Mouse (Mus musculus) testis, adult 2 months (tissue): ENCODE data around the gene Tspan9.

Experiments used
- CTCF ChIP-seq: fragments of 200-500 bp; IDR thresholded peaks from 2 replicates; pipeline ENCODE4 v1.5.1; 2012; ENCODE audit warnings: low read depth, mild to moderate bottlenecking, inconsistent platforms, low read length, moderate library complexity; ENCODE audit not compliant: control insufficient read depth, insufficient read depth, insufficient replicate concordance
- POLR2A ChIP-seq: fragments of 200-500 bp; IDR thresholded peaks from 2 replicates; pipeline ENCODE4 v1.6.1; 2012; ENCODE audit warnings: low read depth, mild to moderate bottlenecking, inconsistent platforms, low read length, moderate library complexity; ENCODE audit not compliant: control insufficient read depth

DNA sequence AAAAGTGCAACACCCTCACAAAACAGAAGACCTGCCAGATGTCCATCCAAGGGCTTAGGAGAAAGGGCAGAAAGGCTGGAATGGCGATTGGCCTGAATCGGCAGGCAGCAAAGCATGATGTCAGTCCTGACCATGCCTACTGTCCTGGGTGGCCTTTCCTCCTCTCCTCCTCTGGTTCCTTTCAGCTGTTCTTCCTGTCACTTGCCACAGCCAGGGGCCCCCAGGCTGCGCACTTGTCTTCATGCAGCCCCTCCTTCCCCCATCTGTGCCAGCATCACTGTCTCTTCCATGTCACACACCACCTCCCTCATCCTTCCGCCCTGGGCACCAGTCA, 51.6 kb downstream of the Tspan9 start:
- TF ChIP-seq POLR2A = no peak
- no peak for TF ChIP-seq CTCF
